Mouse (Mus musculus): Measurements from ENCODE around the gene Pgap3.
A peak's percentile ranks its signal among the peaks of the same experiment; 100 is the strongest.

Gene Pgap3

DNA sequence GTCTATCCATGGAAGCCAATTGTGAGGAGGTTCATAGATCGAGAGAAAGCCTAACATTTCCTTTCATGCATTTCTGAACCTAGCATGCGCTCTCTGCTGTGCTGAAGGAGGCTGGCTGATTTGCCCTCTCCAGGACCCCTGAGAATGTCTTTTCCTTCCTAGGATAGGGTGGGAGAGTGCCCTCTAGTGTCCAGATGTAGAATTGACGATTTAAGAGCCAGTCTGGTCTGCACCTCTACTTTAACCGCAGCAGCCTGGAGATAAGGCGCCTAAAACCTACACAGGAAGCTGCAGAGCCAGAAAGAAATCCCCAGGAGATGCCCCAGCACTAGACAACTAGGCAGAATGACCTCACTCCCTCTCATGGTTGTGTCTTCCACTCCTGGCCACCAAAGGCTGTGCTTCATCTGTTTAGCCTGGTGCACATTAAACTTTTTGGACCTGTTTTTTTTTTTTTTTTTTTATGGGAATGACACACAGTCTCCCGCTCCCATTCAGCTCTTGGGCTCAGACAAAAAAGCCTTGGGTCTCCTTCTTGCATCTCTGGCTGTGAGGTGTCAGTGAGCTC lies 44.5 kb downstream of the Pgap3 start:
- DNase-seq (ENCODE audit: low spot score): peak; percentile 91

GRCm38 (mm10) chr11:98354445-98354844 lies 45.8 kb downstream of the Pgap3 start:
- DNase-seq (ENCODE audit: low spot score): no peak

- no peak for DNase-seq (ENCODE audit: low spot score)
These were observed 46.6 kb downstream of the Pgap3 start for GRCm38 (mm10) chr11:98353651-98354211.

DNA sequence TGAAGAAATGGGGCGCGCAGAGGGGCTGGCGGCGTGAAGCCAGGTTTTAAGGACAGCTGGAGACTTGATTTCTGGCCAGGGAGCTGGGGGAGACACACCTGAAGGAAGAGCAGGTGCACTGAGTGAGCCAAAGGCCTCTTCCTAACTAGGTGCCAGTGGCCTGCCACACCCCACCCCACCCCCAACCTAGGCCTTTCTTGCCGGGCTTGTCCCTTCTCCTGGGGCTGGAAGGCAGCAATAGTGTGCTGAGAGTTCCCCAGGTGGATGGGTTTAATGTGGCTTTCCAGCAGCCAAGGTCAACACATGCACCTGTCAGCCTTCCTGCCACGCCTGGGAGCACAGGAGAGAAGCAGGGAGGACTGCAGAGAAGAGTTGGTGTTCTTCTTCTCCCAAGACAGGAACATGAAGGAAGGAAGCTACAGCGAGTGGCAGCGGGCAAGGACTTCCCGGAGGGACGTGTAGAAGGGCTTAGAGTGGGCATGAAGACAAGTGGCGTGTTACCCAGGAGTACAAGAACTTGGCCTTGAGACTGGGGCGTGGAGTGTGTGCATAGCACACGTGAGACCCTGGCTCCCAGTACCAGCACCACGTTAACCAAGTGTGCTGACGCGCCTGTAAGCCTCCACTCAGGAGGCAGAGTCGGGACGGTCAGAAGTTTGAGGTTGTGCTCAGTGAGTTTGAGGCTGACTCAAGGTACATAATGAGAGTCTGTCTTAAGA lies 47.9 kb downstream of the Pgap3 start:
- DNase-seq (ENCODE audit: low spot score): no peak

DNA sequence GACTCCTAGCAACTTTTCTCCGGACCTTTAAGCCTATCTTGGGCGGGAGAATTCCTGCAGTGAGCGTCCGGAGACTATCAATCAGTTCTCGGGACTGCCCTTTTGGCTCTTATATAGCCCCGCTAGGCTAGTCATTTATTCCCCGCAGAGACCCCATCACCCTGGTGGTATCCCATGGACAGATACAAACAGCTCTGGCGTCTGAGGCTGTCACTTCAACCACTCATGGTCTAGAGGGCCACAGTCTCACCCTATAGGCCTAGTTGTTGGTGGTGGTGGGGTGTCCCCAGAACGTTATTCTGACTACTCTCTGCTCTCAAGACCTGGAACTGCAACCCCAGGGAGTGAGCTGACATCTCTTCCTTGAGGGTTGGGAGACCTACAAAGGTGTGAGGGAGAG lies 51.0 kb downstream of the Pgap3 start:
- no peak for DNase-seq (ENCODE audit: low spot score)

DNA sequence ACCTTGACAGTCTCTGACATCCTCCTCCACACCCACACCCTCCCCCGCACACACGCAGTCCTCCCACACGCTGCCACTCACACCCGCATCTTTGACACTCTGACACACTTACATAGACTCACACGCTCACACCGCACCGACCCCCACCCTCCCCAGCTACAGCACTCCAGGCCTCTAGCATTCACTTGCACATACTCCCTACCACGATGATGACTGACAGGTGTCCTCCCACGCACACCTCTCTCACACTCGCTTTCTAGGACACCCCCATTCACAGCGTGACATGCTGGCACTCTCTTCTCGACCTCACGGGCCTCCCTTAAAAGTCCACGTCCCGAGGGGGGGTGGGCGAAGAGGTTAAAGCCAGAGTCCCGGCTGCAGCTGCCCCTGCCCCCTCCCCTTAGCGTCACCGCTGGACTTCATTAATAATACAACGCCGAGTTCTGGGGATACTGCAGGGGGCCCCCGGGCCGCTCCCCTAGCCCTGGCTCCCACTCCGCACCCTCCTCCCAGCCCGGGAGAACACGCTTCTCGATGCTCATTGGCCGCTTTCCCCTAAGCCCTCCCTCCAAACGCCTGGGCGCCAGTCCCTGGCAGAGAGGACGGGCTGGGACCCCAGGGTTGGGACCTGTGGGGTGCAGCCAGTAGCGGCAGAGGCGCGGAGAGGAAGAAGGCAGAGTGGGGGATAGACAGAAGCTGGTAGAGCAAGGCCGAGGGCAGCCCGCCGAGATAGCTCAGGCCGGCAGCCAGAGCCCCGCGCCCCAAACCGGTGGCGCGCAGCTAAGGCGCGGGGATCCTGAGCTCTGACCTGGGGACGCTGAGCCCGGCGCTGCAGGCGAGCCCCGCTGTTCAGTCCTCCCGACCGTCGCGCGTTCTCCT lies 52.0 kb downstream of the Pgap3 start, which contains the start of gene Ppp1r1b:
Gene Ppp1r1b (plus strand): TSS at position 322 of the 879 bp plus-strand sequence.
- peak; percentile 67 for DNase-seq (ENCODE audit: low spot score)

GRCm38 (mm10) chr11:98347385-98348082 lies 52.8 kb downstream of the Pgap3 start:
- DNase-seq (ENCODE audit: low spot score): no peak

GRCm38 (mm10) chr11:98346168-98346567 lies 54.1 kb downstream of the Pgap3 start:
- no peak for DNase-seq (ENCODE audit: low spot score)

GRCm38 (mm10) chr11:98345253-98345652 lies 55.0 kb downstream of the Pgap3 start:
- DNase-seq (ENCODE audit: low spot score): peak; percentile 80

- peak; percentile 90 for DNase-seq (ENCODE audit: low spot score)
These were observed 58.0 kb downstream of the Pgap3 start for GRCm38 (mm10) chr11:98342000-98342945.

DNA sequence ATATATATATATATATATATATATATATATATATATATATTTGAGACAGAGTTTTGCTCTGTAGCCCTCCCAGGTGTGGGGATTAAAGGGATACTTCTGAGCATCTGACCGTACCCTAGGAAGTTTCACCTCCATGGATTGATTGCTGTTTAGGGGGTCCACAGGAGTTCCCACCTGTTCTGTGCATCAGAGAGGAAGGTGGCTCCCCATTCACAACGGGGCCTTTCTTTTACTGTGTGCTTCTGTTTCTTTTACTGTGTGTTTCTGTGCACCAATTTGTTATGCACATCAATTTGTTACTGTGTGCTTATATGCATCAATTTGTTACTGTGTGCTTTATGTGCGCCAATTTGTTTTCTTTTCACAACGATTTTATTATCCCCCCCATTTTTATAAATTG lies 59.1 kb downstream of the Pgap3 start:
- DNase-seq (ENCODE audit: low spot score): no peak

DNA sequence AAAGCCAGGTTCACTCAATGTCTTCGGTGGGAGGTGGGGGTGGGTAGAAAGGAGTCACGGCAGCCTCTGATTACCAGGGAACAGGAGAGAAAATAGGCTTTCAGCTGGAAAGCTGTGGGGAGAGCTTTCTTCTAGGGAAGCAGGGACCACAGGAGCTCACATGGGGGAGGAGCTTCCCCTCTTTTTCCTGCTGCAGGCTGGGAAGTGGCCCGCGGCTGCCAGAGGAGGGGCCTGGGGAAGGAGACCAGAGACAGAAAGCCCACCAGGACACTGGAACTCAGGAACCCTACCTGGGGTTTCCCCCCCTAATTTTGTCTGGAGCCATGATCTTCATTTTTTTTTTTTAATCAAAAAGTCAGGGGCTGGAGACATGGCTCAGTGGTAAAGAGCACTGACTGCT lies 59.7 kb downstream of the Pgap3 start:
- DNase-seq (ENCODE audit: low spot score): no peak

GRCm38 (mm10) chr11:98339679-98340287 lies 60.5 kb downstream of the Pgap3 start:
- DNase-seq (ENCODE audit: low spot score): no peak

DNA sequence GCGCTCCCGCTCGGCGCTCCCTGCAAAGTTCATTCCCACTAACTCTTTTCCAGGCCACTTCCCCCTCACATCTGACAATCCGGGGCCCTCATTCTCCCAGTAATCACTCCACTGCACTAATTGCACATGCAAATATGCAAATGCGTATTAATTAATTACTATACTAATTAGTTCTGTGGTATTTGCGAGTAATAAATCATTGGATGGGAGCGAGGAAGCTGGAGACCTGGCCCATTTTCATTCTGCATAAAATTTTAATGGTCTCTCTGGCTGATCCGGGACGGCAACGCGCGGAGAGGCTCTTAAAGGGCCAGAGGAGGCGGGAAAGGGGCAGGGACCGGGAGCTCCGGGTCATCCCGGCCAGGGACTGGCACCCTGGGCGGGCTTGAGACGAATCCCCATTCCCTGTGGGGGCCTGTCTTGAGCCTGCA lies 61.2 kb downstream of the Pgap3 start:
- no peak for DNase-seq (ENCODE audit: low spot score)
